Mouse (Mus musculus): ENCODE measurements at regions not wholly inside any gene's neighbourhood (a gene's known extent, or its start where the extent isn't known, plus 50 kb on each side); places are given as distances from the start of the nearest gene placed in this dataset.

DNA sequence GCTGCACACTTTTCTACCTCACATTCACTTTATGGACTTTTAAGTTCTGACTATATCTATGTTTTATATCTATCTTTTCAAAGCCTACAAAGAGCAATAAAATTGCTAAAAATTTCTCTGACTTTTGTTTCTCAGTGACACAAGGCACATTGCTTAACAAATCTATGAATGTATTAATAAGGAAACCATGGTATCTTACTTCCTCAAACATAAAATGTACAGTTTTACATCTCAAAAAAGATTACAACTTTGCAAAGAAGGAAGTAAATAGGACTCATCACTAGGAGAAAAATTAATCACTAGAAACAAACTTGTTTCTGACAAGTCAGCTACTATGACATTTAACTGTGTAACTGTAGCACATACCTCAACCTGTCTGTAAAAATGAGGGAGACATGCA, 76.5 kb upstream of the 2210010C04Rik start:
- no peaks in the 10 kb centered on the region for H3K9me3 ChIP-seq (ENCODE audit: control insufficient read depth, low read length)
- no peak for DNase-seq (ENCODE audit: low spot score)
- H3K4me3 ChIP-seq (ENCODE audit: low read depth, low read length) = no peak overlapping the region
- H3K4me2 ChIP-seq (replicated peaks; ENCODE audit: low read depth) = no peak overlapping the region
- ATAC-seq (ENCODE audit: low FRiP score, low TSS enrichment) = no peak
- no peak overlapping the region for H3K9ac ChIP-seq (ENCODE audit: low read length)
- no peaks in the 10 kb centered on the region for H3K27me3 ChIP-seq (ENCODE audit: control insufficient read depth, insufficient read depth, low read length)
- no peak overlapping the region for H3K27ac ChIP-seq (replicated peaks)
- no peak for TF ChIP-seq CTCF (IDR thresholded peaks at IDR 0.05; ENCODE audit: low read depth)
- TF ChIP-seq EP300 (optimal IDR thresholded peaks at IDR 0.05) = no peak
- no peaks in the 10 kb centered on the region for H3K36me3 ChIP-seq (ENCODE audit: control insufficient read depth, insufficient read depth, low read length)
- H3K4me1 ChIP-seq (replicated peaks; ENCODE audit: control insufficient read depth, insufficient read depth) = no peaks in the 10 kb centered on the region

DNA sequence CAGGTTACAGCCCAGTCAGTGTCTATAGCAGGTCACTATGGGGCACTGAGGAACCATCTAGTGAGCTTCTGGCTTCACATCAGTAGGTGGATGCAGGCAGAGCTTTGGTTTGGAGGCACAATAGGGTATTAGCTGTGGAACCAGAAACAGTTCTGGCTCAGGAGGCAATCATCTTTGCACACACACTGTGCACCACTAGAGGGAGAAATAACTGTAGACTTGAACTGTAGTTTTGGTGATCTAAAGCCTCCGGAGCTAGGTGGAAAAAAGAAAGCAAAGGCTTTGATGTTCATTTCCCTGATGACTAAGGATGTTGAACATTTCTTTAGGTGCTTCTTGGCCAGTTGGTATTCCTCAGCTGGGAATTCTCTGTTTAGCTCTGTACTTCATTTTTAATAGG, 73.6 kb upstream of the 2210010C04Rik start:
- TF ChIP-seq EP300 (optimal IDR thresholded peaks at IDR 0.05) (no peak), CTCF (IDR thresholded peaks at IDR 0.05; ENCODE audit: low read depth) (peak; percentile 32; the same call in 1 of the 2 replicates)

DNA sequence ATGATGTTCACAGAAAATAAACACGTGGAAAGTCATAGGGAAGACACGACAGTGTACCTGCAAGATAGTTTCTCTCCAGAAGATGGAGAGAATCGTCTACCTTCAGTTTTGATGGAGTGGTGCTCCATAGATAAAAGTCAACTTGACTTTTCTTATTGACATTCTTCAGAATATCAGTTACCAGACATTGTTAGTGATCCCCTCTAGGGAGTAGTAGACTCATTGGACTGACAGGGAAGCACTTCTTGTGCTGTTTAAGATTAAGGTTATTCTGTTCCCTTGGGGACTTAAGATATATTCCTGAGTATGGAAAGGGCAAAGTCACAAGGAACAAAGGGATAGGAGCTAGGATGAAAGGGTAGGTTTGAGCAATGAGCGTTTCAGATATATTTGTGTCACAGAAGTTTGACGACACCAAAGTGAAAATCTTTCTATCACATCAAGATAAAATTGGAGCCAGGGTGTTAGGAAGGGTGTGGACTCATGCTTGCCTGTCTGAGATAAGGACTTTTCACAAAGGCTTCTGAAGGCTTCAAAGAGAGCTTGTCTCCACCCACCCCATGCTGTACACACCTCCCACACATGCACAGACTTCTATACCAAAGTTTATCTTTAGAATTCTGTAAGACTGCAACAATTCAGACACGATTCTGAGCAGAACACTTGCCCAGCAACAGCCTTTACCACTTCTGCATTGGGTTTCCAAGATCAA, 68.5 kb upstream of the 2210010C04Rik start:
- Histone ChIP-seq H3K27ac (replicated peaks) (no peak overlapping the region), H3K4me2 (replicated peaks; ENCODE audit: low read depth) (no peak overlapping the region), H3K9ac (ENCODE audit: low read length) (no peak overlapping the region), H3K4me1 (replicated peaks; ENCODE audit: control insufficient read depth, insufficient read depth) (no peaks in the 10 kb centered on the region), H3K27me3 (ENCODE audit: control insufficient read depth, insufficient read depth, low read length) (no peaks in the 10 kb centered on the region), H3K4me3 (ENCODE audit: low read depth, low read length) (no peak overlapping the region), H3K36me3 (ENCODE audit: control insufficient read depth, insufficient read depth, low read length) (no peaks in the 10 kb centered on the region), H3K9me3 (ENCODE audit: control insufficient read depth, low read length) (no peaks in the 10 kb centered on the region)
- 61% methylated on average over 6 of the region's 6 CpGs for WGBS
- ATAC-seq (ENCODE audit: low FRiP score, low TSS enrichment) = no peak
- DNase-seq (ENCODE audit: low spot score) = no peak
- TF ChIP-seq CTCF (IDR thresholded peaks at IDR 0.05; ENCODE audit: low read depth) (no peak), EP300 (optimal IDR thresholded peaks at IDR 0.05) (no peak)

More for the DNA sequence above, 73.6 kb upstream of the 2210010C04Rik start:
- no peaks in the 10 kb centered on the region for H3K4me1 ChIP-seq (replicated peaks; ENCODE audit: control insufficient read depth, insufficient read depth)
- WGBS = 45% methylated on average over 1 of the region's 1 CpGs
- no peak overlapping the region for H3K4me2 ChIP-seq (replicated peaks; ENCODE audit: low read depth)
- no peak for ATAC-seq (ENCODE audit: low FRiP score, low TSS enrichment)
- H3K9me3 ChIP-seq (ENCODE audit: control insufficient read depth, low read length) = no peaks in the 10 kb centered on the region
- H3K4me3 ChIP-seq (ENCODE audit: low read depth, low read length) = no peak overlapping the region
- DNase-seq (ENCODE audit: low spot score) = no peak
- H3K36me3 ChIP-seq (ENCODE audit: control insufficient read depth, insufficient read depth, low read length) = no peaks in the 10 kb centered on the region
- H3K27ac ChIP-seq (replicated peaks) = no peak overlapping the region
- no peak overlapping the region for H3K9ac ChIP-seq (ENCODE audit: low read length)
- no peaks in the 10 kb centered on the region for H3K27me3 ChIP-seq (ENCODE audit: control insufficient read depth, insufficient read depth, low read length)

DNA sequence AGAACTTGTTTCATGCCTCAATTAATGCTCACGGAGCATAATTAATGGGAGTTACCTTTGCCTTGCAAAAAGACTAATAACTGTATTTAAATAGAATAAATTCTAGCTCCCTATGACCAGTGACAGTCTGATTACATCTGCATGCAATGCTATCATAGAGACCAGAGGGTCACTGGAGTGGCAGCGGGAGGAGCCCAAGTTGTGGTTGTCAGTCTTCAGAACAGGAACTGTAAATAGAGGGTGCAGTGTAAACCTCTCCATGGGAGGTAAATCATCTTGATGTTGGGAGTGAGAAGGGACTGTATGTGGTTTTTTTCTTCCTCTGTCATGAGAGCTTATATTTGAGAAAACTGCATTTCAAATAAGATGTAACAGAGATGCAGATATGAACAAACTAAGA, 66.7 kb upstream of the 2210010C04Rik start:
- H3K36me3 ChIP-seq (ENCODE audit: control insufficient read depth, insufficient read depth, low read length) = no peaks in the 10 kb centered on the region

DNA sequence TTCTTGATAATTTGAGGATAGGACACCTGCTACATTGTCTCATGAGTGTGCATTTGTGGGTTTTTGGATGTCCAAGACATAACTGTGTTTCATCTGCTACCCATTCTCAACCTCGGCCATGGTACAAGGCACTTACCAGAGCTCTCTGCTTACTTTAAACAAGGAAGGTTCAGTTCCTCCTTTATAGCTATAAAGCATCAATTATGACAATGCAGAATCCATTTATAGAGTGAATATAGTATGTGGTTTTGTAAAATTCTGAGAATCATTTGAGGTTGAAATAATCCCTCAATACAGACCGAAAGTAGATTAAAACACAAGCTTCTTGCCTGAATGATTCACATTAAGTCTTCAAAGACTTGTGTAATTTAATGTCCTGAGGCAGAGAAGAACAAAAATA, 64.9 kb upstream of the 2210010C04Rik start:
- no peak overlapping the region for H3K4me3 ChIP-seq (ENCODE audit: low read depth, low read length)
- H3K4me2 ChIP-seq (replicated peaks; ENCODE audit: low read depth) = no peak overlapping the region
- no peak overlapping the region for H3K9ac ChIP-seq (ENCODE audit: low read length)
- ATAC-seq (ENCODE audit: low FRiP score, low TSS enrichment) (no peak), DNase-seq (ENCODE audit: low spot score) (no peak)
- H3K9me3 ChIP-seq (ENCODE audit: control insufficient read depth, low read length) = no peaks in the 10 kb centered on the region
- TF ChIP-seq CTCF (IDR thresholded peaks at IDR 0.05; ENCODE audit: low read depth) (no peak), EP300 (optimal IDR thresholded peaks at IDR 0.05) (no peak)
- no peak overlapping the region for H3K27ac ChIP-seq (replicated peaks)
- no peaks in the 10 kb centered on the region for H3K4me1 ChIP-seq (replicated peaks; ENCODE audit: control insufficient read depth, insufficient read depth)
- WGBS = 86% methylated on average over 2 of the region's 2 CpGs
- H3K36me3 ChIP-seq (ENCODE audit: control insufficient read depth, insufficient read depth, low read length) = no peaks in the 10 kb centered on the region
- no peaks in the 10 kb centered on the region for H3K27me3 ChIP-seq (ENCODE audit: control insufficient read depth, insufficient read depth, low read length)

More for the DNA sequence above, 66.7 kb upstream of the 2210010C04Rik start:
- 76% methylated on average over 2 of the region's 2 CpGs for WGBS
- H3K4me1 ChIP-seq (replicated peaks; ENCODE audit: control insufficient read depth, insufficient read depth) = no peaks in the 10 kb centered on the region
- H3K9me3 ChIP-seq (ENCODE audit: control insufficient read depth, low read length) = no peaks in the 10 kb centered on the region
- TF ChIP-seq CTCF (IDR thresholded peaks at IDR 0.05; ENCODE audit: low read depth) (no peak), EP300 (optimal IDR thresholded peaks at IDR 0.05) (no peak)
- DNase-seq (ENCODE audit: low spot score) (no peak), ATAC-seq (ENCODE audit: low FRiP score, low TSS enrichment) (no peak)
- H3K27me3 ChIP-seq (ENCODE audit: control insufficient read depth, insufficient read depth, low read length) = no peaks in the 10 kb centered on the region
- H3K4me3 ChIP-seq (ENCODE audit: low read depth, low read length) = no peak overlapping the region
- no peak overlapping the region for H3K4me2 ChIP-seq (replicated peaks; ENCODE audit: low read depth)
- no peak overlapping the region for H3K9ac ChIP-seq (ENCODE audit: low read length)
- H3K27ac ChIP-seq (replicated peaks) = no peak overlapping the region

DNA sequence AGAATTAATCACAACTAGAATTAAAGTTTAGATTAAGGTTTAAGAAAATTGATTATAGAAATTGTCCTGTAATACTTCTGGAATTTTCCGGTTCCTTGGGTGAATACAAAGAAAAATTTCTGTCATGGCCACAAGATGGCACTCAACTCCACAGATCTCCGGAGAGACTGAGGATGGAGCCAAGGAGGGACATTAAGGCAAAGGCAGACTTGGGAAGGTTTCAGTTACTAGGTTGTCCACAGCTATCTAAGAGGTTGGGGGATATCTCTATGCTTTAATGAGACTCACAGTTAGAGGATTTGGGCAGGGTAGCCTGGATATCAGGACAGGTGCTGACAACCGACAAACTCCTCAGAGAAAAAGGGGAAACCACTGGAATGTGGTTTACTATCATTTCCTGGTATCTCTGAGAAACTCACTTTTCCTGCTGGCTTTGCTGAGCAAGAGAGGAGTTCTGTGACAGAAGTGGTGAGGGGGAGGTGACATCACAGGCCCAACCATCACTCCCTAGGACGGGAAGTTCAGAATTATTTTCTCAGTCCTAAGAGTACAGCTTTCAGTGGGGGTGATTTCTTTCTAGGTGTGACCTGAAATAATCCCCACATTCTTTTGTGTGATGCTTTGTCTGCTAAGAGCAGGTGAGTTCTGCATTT, 56.0 kb upstream of the 2210010C04Rik start:
- Histone ChIP-seq H3K4me3 (ENCODE audit: low read depth, low read length) (no peak overlapping the region), H3K9me3 (ENCODE audit: control insufficient read depth, low read length) (no peaks in the 10 kb centered on the region), H3K4me2 (replicated peaks; ENCODE audit: low read depth) (no peak overlapping the region), H3K4me1 (replicated peaks; ENCODE audit: control insufficient read depth, insufficient read depth) (no peaks in the 10 kb centered on the region), H3K27me3 (ENCODE audit: control insufficient read depth, insufficient read depth, low read length) (no peaks in the 10 kb centered on the region), H3K9ac (ENCODE audit: low read length) (no peak overlapping the region), H3K27ac (replicated peaks) (no peak overlapping the region), H3K36me3 (ENCODE audit: control insufficient read depth, insufficient read depth, low read length) (no peaks in the 10 kb centered on the region)
- DNase-seq (ENCODE audit: low spot score) (no peak), ATAC-seq (ENCODE audit: low FRiP score, low TSS enrichment) (no peak)
- TF ChIP-seq CTCF (IDR thresholded peaks at IDR 0.05; ENCODE audit: low read depth) (peak; percentile 61), EP300 (optimal IDR thresholded peaks at IDR 0.05) (no peak)
- 37% methylated on average over 4 of the region's 4 CpGs for WGBS
